ENCODE assay signal across 1 mouse cellular context in genomic region chr11:121451753-121452635, GRCm38 (mm10).
TF ChIP-seq lines count a peak whose summit lies in the region.

Gene Tbcd (plus strand): TSS chr11:121451949.

TF ChIP-seq in MEL, 35 proteins besides CTCF, POLR2A, EP300 and RAD21 (continued from another document):
- TF ChIP-seq GABPA (IDR thresholded peaks at IDR 0.05; ENCODE audit: low read depth, low read length) (0 out of 2 replicates have a peak, but pooled peaks have one; percentile 28), SMC3 (IDR thresholded peaks at IDR 0.05; ENCODE audit: low read depth, low read length) (0 out of 2 replicates have a peak, but pooled peaks have one; percentile 6), BHLHE40 (IDR thresholded peaks at IDR 0.05; ENCODE audit: borderline replicate concordance, low read depth, low read length) (no peak), POLR2AphosphoS5 (IDR thresholded peaks at IDR 0.05; ENCODE audit: borderline replicate concordance, low read depth, low read length) (no peak), TBP (IDR thresholded peaks at IDR 0.05; ENCODE audit: low read depth, low read length) (peak; percentile 89), POLR2AphosphoS2 (IDR thresholded peaks at IDR 0.05; ENCODE audit: low read length) (peak; percentile 70; the same call in 1 of the 2 replicates), MAFK (IDR thresholded peaks at IDR 0.05; ENCODE audit: borderline replicate concordance, low read depth, low read length) (no peak)
